Mouse (Mus musculus) heart, postnatal 0 days (tissue): Measurements from ENCODE around the gene Mal.

ENCODE experiments used
- CTCF ChIP-seq: IDR thresholded peaks from 2 replicates; pipeline ENCODE4 v1.5.1; 2016; ENCODE audit warnings: antibody characterized with exemption, control low read depth, low read depth
- EP300 ChIP-seq: IDR thresholded peaks from 2 replicates; pipeline ENCODE4 v1.6.1; 2016; ENCODE audit warnings: antibody characterized with exemption, low read depth

- TF ChIP-seq CTCF: no peak
- TF ChIP-seq EP300: no peak
Observed at GRCm38 (mm10) chr2:127625659-127626058, 30.8 kb downstream of the Mal start.
